Mouse (Mus musculus) heart, embryonic 10.5 days (tissue): Measurements from ENCODE around the gene Myo5a. TPM values are rescaled to one million over a fixed set of nuclear protein-coding genes. Genes with fewer than 3 reads are reported as not detected.

Experiments used
- DNase-seq: peaks from one replicate; pipeline ENCODE4 v3.0.0-alpha.2; 2017; ENCODE audit warnings: low spot score
- H3K27ac ChIP-seq: fragments of 300-500 bp; sonication (generic); 2 replicates; pipeline ENCODE4 v1.5.1; 2016; ENCODE audit warnings: mild to moderate bottlenecking
- H3K27me3 ChIP-seq: fragments of 300-500 bp; sonication (generic); 2 replicates; pipeline ENCODE4 v1.6.1; 2016; ENCODE audit warnings: mild to moderate bottlenecking; ENCODE audit not compliant: poor library complexity, insufficient read depth, severe bottlenecking
- H3K36me3 ChIP-seq: fragments of 300-500 bp; sonication (generic); 2 replicates; pipeline ENCODE4 v1.6.1; 2016; ENCODE audit warnings: mild to moderate bottlenecking, moderate library complexity
- H3K4me1 ChIP-seq: fragments of 300-500 bp; sonication (generic); 2 replicates; pipeline ENCODE4 v1.6.1; 2016; ENCODE audit warnings: mild to moderate bottlenecking
- H3K4me3 ChIP-seq: fragments of 300-500 bp; sonication (generic); 2 replicates; pipeline ENCODE4 v1.5.1; 2016; ENCODE audit warnings: mild to moderate bottlenecking, moderate library complexity
- H3K9me3 ChIP-seq: fragments of 300-500 bp; sonication (generic); 2 replicates; pipeline ENCODE4 v1.6.1; 2016; ENCODE audit warnings: mild to moderate bottlenecking, moderate library complexity
- WGBS: fragments of 180-500 bp; shearing (Covaris S2); methylation state at CpG from one replicate; pipeline ENCODE4 v1.1.7; 2016; 5-methylcytosine and 5-hydroxymethylcytosine counted together
- polyA plus RNA-seq: library from polyadenylated mRNA; unstranded; fragments of >200 nt; fragmentation: Nextera tagmentation; extraction: Ambion mirVana; gene quantifications from 2 replicates; pipeline ENCODE4 v1.2.1, GENCODE M21; 2016

Gene Myo5a
- polyA plus RNA-seq, 1 experiment from 2014 or later = 13.6 TPM

- DNase-seq = no peak
- WGBS = 69% methylated on average over 6 of the region's 6 CpGs
- H3K27ac ChIP-seq = no peak overlapping the region
- no peaks in the 10 kb centered on the region for H3K9me3 ChIP-seq
- H3K4me3 ChIP-seq = no peak overlapping the region
- 0 out of 2 replicates have a peak, but pooled peaks cover 4% of the 10 kb centered on the region for H3K27me3 ChIP-seq
- H3K4me1 ChIP-seq = no peaks in the 10 kb centered on the region
- H3K36me3 ChIP-seq = no peaks in the 10 kb centered on the region
Observed at GRCm38 (mm10) chr9:75267147-75267546, 196.3 kb downstream of the Myo5a start.

GRCm38 (mm10) chr9:75270382-75270781 lies 199.6 kb downstream of the Myo5a start:
- 63% methylated on average over 6 of the region's 6 CpGs for WGBS
- no peaks in the 10 kb centered on the region for H3K9me3 ChIP-seq
- no peak overlapping the region for H3K4me3 ChIP-seq
- no peaks in the 10 kb centered on the region for H3K36me3 ChIP-seq
- H3K4me1 ChIP-seq = no peaks in the 10 kb centered on the region
- DNase-seq = no peak
- no peak overlapping the region for H3K27ac ChIP-seq
- 0 out of 2 replicates have a peak, but pooled peaks cover 5% of the 10 kb centered on the region for H3K27me3 ChIP-seq

DNA sequence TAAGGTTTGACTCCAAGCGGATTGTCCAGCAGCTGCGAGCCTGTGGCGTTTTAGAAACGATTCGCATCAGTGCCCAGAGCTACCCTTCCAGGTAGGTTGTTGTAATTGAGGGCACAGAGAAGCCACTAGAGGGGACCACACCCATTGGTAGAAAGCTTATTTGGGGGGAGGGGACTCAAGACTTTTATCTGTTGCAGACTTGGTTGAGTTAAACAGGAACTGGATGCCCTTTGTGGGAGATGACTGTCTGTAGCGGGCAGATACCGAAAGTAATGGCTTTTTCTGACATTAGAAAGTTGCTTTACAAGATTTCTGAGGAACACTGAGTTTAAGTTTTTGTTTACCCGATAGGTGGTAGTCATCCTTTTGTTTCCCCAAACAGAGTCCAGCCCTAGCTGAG lies 200.7 kb downstream of the Myo5a start:
- no peaks in the 10 kb centered on the region for H3K9me3 ChIP-seq
- no peak for DNase-seq
- no peaks in the 10 kb centered on the region for H3K4me1 ChIP-seq
- H3K4me3 ChIP-seq = no peak overlapping the region
- no peak overlapping the region for H3K27ac ChIP-seq
- 0 out of 2 replicates have a peak, but pooled peaks cover 8% of the 10 kb centered on the region for H3K27me3 ChIP-seq
- WGBS = 87% methylated on average over 8 of the region's 8 CpGs
- no peaks in the 10 kb centered on the region for H3K36me3 ChIP-seq

Other genes starting within 250 kb of the Myo5a start
- 0.10 and 1.9 TPM in 2 replicates for gene Onecut1, start 209.1 kb upstream of the Myo5a start, polyA plus RNA-seq
- gene Fam214a, start 118.1 kb upstream of the Myo5a start, polyA plus RNA-seq = 7.3 and 9.2 TPM in 2 replicates
- 280 and 320 TPM in 2 replicates for gene Arpp19, start 33.4 kb upstream of the Myo5a start, polyA plus RNA-seq
- gene Myo5c, start 161.0 kb downstream of the Myo5a start, polyA plus RNA-seq = 0.51 and 1.4 TPM in 2 replicates
- 40.4 and 58.1 TPM in 2 replicates for gene Gnb5, start 235.3 kb downstream of the Myo5a start, polyA plus RNA-seq